Mouse (Mus musculus) embryo, embryonic 11.5 days (tissue): ENCODE measurements around the gene Pf4.
"Not testable (repeated sequence)": the region's sequence is repeated elsewhere in the genome, so short reads cannot be mapped to it uniquely, and the experiment has no call there.

Source experiments
- DNase-seq: peaks from one replicate; pipeline ENCODE4 v3.0.0-alpha.2; 2012; ENCODE audit warnings: low read depth, low spot score

The Pf4 gene

GRCm38 (mm10) chr5:90785659-90786588 is 13.7 kb downstream of the Pf4 start, which contains the start of gene Cxcl3:
Cxcl3 (plus strand) TSS chr5:90786103.
- no peak for DNase-seq

DNA sequence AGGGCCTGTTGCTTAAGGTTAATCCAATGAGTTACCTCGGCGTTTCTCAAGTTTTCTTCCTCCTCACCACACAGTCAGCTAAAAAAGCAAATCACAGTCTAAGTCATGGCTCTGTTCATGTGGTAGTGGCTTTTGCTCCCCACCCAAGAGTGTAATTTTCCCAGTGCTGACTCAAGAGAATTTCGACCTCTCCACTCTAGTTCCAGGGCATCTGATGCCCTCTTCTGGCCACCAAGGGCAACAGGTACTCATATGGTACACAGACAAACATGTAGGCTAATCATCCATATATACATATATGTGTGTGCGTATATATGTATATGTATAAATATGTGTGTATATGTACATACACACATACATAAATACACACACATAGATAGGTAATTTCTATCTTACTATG is 15.9 kb downstream of the Pf4 start:
- no peak for DNase-seq

DNA sequence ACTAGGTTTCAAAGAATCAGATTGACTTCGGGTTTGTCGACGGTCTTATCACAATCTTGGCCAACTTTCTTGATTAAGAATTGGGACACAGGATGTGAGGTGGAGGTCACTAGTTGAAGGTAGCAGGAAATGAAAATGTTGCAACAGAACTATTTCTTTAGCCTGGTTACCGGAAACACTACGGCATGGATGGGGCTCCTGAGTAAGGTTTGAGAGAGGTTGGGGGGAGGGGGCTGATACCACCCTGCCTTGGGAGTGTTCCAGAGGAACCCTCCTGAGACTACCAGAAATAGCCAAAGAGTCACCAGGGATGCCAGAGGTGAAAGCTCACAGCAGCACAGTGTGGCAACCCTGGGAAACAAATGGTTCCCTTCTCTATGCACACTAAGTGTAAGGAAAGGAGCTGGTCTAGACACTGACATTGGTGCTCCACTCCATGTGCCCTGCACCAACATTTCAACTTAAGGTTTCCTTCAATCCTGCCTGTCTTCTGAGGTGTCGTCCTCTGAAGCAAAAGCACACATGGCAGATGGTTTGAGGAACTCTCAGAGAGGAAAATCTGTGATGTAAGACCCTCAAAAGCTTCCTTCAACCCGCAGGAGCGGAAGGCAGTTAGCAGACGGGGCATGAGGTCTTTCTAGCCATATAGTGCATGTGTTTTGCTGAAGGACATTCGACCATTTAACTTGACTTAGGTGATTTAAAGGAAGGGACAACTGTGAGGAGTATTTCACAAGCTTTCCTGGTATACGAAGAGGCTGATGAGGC is 17.3 kb downstream of the Pf4 start:
- no peak for DNase-seq

- peak; percentile 34 for DNase-seq
Measured at GRCm38 (mm10) chr5:90790074-90790502, 17.9 kb downstream of the Pf4 start.

DNA sequence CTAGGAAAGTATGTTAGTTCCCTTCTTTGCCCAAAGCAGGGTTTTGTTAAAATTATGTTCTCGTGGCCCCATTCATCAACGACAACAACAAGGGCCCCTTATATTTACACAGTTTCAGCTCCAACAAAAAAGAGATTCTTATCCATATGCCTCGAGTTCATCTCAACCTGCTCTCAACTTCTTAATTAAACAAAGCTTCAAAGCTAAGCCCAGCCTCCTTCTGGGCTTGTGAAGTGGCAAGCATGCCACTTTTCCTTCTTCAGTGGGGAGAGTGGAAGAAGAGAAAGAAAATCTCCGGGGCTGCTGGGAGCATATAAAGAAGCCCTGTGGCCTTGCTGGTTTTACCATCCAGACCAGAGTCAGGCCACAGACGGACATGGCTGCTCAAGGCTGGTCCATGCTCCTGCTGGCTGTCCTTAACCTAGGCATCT is 22.0 kb downstream of the Pf4 start, which contains the start of gene Cxcl15:
Gene Cxcl15 (plus strand): TSS at position 340 of the 431 bp plus-strand sequence.
- no peak for DNase-seq

- DNase-seq = not testable (repeated sequence)
Measured at GRCm38 (mm10) chr5:90795392-90795791, 23.2 kb downstream of the Pf4 start.

DNA sequence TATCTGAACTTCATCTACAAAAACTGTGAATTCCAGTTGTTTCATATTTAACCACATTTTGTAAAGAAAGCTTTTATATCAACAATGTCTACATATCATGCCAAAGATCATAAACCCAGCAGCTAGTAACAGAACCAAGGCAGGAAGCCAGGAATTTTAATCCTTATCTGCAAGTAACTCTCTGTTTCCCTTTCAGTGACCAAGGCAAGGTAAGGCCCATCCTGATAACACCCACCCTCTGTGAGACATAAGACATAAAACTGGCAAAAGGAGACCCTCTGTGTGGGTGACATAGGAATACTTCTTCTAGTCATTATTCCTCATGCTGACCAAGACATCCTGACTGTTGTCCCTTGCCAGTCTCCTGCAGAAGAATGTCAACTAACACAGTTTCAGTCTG is 32.3 kb downstream of the Pf4 start:
- no peak for DNase-seq

GRCm38 (mm10) chr5:90806050-90806449 is 33.8 kb downstream of the Pf4 start:
- DNase-seq = no peak

- no peak for DNase-seq
Measured at GRCm38 (mm10) chr5:90807176-90807950, 35.1 kb downstream of the Pf4 start.

- peak; percentile 5 for DNase-seq
Measured at GRCm38 (mm10) chr5:90819756-90820155, 47.5 kb downstream of the Pf4 start.
